Mouse (Mus musculus) embryonic facial prominence, embryonic 10.5 days (tissue): ENCODE results near the gene Yaf2. TPM values are rescaled to one million over a fixed set of nuclear protein-coding genes. Genes with fewer than 3 reads are reported as not detected.
"Not testable (repeated sequence)": the region's sequence is repeated elsewhere in the genome, so short reads cannot be mapped to it uniquely, and the experiment has no call there.

ENCODE experiments used
- DNase-seq: peaks from one replicate; pipeline ENCODE4 v3.0.0-alpha.2; 2017; ENCODE audit warnings: low spot score
- H3K27ac ChIP-seq: fragments of 300-500 bp; sonication (generic); replicated peaks from 2 replicates; pipeline ENCODE4 v1.5.1; 2016; ENCODE audit warnings: mild to moderate bottlenecking
- H3K27me3 ChIP-seq: fragments of 300-500 bp; sonication (generic); replicated peaks from 2 replicates; pipeline ENCODE4 v1.6.1; 2016; ENCODE audit warnings: low read depth, mild to moderate bottlenecking; ENCODE audit not compliant: poor library complexity, severe bottlenecking
- H3K36me3 ChIP-seq: fragments of 300-500 bp; sonication (generic); replicated peaks from 2 replicates; pipeline ENCODE4 v1.6.1; 2016; ENCODE audit warnings: mild to moderate bottlenecking, moderate library complexity
- H3K4me1 ChIP-seq: fragments of 300-500 bp; sonication (generic); 2 replicates; pipeline ENCODE4 v1.6.1; 2016
- H3K4me3 ChIP-seq: fragments of 300-500 bp; sonication (generic); 2 replicates; pipeline ENCODE4 v1.5.1; 2016; ENCODE audit warnings: mild to moderate bottlenecking, moderate library complexity
- H3K9me3 ChIP-seq: fragments of 300-500 bp; sonication (generic); 2 replicates; pipeline ENCODE4 v1.6.1; 2016; ENCODE audit warnings: mild to moderate bottlenecking
- WGBS: fragments of 180-500 bp; shearing (Covaris S2); methylation state at CpG from one replicate; pipeline ENCODE4 v1.1.7; 2016; 5-methylcytosine and 5-hydroxymethylcytosine counted together
- polyA plus RNA-seq: library from polyadenylated mRNA; unstranded; fragments of >200 nt; fragmentation: Nextera tagmentation; extraction: Ambion mirVana; gene quantifications from 2 replicates; pipeline ENCODE4 v1.2.1, GENCODE M21; 2016

Gene Yaf2
- polyA plus RNA-seq, 1 experiment from 2014 or later = 104 TPM

DNA sequence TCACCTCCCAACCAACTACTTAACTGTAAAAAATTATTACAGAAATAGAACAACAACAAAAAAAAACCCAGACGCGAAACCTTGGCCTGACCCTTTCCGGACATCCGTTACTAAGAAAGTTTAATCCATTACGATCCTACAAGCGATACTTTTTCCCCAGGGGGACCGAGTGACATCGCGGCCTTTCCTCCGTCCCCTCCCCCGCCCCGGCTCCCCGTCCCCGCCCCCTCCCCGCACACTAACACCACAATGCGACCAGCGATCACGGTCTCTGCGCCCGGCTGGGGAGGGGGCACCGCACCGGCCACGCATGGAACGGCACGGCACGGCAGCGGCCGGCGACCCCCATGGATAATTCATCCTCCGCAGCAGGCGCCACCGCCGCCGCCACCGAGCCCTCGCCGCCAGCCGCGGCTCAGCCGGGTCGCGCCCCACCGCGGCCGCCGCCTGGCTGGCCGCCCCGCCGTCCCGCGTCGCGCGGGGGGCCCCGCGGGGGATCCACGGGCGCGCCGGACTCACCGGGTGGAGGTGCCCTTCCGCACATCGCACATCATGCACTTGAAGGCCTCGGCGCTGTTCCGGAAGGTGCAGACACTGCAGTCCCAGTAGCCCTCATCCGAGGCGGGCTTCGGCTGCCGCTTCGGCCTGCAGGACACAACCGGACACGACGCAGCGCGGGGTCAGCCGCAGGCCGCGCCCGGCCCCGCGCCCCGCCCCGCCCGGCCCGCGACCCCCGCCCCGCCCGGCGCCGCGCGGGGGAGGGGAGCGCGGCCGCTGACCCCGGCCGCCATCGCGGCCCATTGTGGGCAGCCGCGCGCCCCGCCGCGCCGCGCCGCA is 696 bp downstream of the Yaf2 start:
- Histone ChIP-seq H3K36me3 (peaks cover 24% of the 10 kb centered on the region), H3K27me3 (0 out of 2 replicates have a peak, but pooled peaks cover 3% of the 10 kb centered on the region), H3K27ac (peak overlapping the region; percentile 95), H3K4me1 (peaks cover 11% of the 10 kb centered on the region; the same call in 1 of the 2 replicates), H3K4me3 (peak overlapping the region; percentile 87), H3K9me3 (no peaks in the 10 kb centered on the region)
- under 1% methylated on average over 110 of the region's 110 CpGs for WGBS
- peak; percentile 77 for DNase-seq

GRCm38 (mm10) chr15:93331256-93331655 is 5.5 kb downstream of the Yaf2 start:
- WGBS = 93% methylated on average over 11 of the region's 11 CpGs
- H3K4me1 ChIP-seq = peaks cover 12% of the 10 kb centered on the region; the same call in 1 of the 2 replicates
- H3K27me3 ChIP-seq = no peaks in the 10 kb centered on the region
- peaks cover 60% of the 10 kb centered on the region for H3K36me3 ChIP-seq
- H3K9me3 ChIP-seq = no peaks in the 10 kb centered on the region
- no peak for DNase-seq
- H3K27ac ChIP-seq = no peak overlapping the region
- H3K4me3 ChIP-seq = no peak overlapping the region

DNA sequence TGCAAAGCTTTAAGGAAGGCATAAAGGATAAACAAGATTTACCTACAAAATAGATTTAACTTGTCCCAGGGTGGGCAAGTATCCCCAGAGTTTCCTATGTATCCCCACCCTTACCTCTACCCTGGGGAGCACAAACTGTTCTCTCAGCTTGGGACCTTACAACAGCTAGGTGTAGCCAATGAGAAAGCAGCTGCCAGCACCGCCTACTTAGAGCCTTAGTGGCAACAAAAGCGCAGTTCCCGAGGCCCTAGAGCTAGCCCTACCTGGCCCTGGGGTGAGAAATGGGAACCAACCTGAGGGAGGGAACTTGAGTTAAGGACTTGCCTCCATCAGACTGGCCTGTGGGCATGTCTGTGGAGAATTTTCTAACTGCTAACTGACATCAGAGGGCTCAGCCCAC is 9.5 kb downstream of the Yaf2 start:
- no peaks in the 10 kb centered on the region for H3K9me3 ChIP-seq
- no peak for DNase-seq
- no peak overlapping the region for H3K4me3 ChIP-seq
- peaks cover 7% of the 10 kb centered on the region; the same call in 1 of the 2 replicates for H3K4me1 ChIP-seq
- no peak overlapping the region for H3K27ac ChIP-seq
- 48% methylated on average over 3 of the region's 3 CpGs for WGBS
- H3K27me3 ChIP-seq = no peaks in the 10 kb centered on the region
- H3K36me3 ChIP-seq = peaks cover 52% of the 10 kb centered on the region

DNA sequence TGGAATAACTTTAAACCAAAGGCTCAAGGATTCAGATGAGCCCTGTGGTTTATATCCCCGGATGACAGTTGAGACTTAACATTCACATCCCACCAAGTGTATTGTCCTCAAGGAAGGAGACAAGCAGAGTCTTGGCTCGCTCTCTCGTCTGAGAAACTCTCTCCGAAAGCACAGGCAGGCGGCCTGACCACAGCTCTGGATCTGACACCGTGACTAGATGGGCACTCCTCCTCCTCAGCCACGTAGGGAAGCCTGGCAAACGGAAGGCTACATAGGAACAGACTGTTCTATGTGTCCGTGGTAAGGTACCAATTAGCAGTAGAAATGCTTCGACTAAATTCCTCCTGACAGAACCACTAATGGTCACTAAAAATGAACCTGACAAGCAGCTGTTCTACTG is 10.1 kb downstream of the Yaf2 start:
- peaks cover 53% of the 10 kb centered on the region for H3K36me3 ChIP-seq
- no peak for DNase-seq
- no peak overlapping the region for H3K4me3 ChIP-seq
- H3K4me1 ChIP-seq = peaks cover 7% of the 10 kb centered on the region; the same call in 1 of the 2 replicates
- no peaks in the 10 kb centered on the region for H3K27me3 ChIP-seq
- H3K9me3 ChIP-seq = no peaks in the 10 kb centered on the region
- no peak overlapping the region for H3K27ac ChIP-seq
- WGBS = 78% methylated on average over 10 of the region's 10 CpGs

DNA sequence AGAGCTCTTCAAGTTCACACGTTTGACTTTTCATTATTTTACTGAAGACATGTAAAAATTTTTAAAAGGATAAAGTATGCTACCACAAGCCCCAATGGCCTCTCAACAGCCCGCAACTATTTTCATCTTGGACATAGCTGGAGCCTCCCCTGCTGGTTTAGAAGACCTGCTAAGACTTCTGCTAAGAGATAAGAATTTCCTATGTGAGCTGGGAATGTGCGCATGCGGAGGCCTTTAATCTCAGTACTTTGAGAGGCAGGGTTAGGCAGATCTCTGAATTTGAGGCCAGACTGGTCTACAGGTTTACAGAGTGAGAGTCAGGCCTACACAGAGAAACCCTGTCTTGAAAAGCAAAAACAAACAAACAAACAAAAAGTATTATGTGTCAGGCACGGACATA is 11.4 kb downstream of the Yaf2 start:
- no peaks in the 10 kb centered on the region for H3K9me3 ChIP-seq
- H3K4me3 ChIP-seq = no peak overlapping the region
- peaks cover 7% of the 10 kb centered on the region; the same call in 1 of the 2 replicates for H3K4me1 ChIP-seq
- peaks cover 44% of the 10 kb centered on the region for H3K36me3 ChIP-seq
- no peaks in the 10 kb centered on the region for H3K27me3 ChIP-seq
- no peak for DNase-seq
- H3K27ac ChIP-seq = no peak overlapping the region
- 80% methylated on average over 5 of the region's 5 CpGs for WGBS

DNA sequence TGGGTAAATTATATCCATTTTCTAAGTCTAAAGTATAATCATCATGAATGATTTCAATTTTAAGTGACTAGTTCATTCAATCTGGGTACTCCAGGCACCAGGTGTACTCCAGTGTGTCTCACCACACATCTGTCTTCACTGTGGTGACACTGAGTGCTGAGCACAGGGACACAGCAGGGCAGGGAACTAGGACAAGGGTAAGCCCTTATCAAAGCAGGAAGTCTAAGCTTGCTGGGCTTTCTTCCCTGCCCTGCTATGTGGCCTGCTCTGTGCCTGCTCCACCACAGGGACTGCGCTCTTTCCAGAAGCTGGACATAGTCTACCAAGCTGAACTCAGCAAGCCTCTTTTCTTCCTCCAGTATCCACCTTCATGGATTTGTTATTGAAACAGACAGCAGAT is 18.0 kb downstream of the Yaf2 start:
- Histone ChIP-seq H3K36me3 (peaks cover 17% of the 10 kb centered on the region), H3K27me3 (no peaks in the 10 kb centered on the region), H3K27ac (no peak overlapping the region), H3K4me3 (no peak overlapping the region), H3K9me3 (no peaks in the 10 kb centered on the region), H3K4me1 (no peaks in the 10 kb centered on the region)
- DNase-seq = no peak
- WGBS = 84% methylated on average over 1 of the region's 1 CpGs

GRCm38 (mm10) chr15:93310304-93310703 is 26.4 kb downstream of the Yaf2 start:
- not testable (repeated sequence) for H3K4me1 ChIP-seq, H3K4me3 ChIP-seq, H3K27ac ChIP-seq, H3K27me3 ChIP-seq, H3K9me3 ChIP-seq, DNase-seq
- 97% methylated on average over 4 of the region's 4 CpGs for WGBS
- peaks cover 27% of the 10 kb centered on the region for H3K36me3 ChIP-seq

DNA sequence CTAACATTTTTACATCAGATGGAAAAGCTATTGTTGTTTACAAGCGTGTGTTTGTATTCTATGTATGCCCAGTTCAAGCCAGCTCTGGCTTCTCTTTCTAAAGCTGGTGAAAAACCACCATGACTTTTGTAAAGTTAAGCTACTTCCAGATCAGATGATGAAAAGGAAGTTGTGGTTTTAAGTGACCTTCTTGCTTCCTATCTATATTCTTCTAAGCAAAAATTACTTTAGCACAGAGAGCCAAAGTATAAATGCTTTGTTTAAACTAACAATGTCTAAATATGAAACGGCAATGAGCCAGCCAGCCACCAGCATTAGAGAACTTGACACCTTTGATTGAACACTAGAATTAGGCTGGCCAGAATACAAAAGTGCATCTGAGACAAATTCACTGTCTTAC is 38.5 kb downstream of the Yaf2 start:
- Histone ChIP-seq H3K9me3 (no peaks in the 10 kb centered on the region), H3K4me1 (peaks cover 9% of the 10 kb centered on the region), H3K27ac (no peak overlapping the region), H3K36me3 (peaks cover 5% of the 10 kb centered on the region), H3K27me3 (no peaks in the 10 kb centered on the region), H3K4me3 (no peak overlapping the region)
- 89% methylated on average over 2 of the region's 2 CpGs for WGBS
- no peak for DNase-seq

DNA sequence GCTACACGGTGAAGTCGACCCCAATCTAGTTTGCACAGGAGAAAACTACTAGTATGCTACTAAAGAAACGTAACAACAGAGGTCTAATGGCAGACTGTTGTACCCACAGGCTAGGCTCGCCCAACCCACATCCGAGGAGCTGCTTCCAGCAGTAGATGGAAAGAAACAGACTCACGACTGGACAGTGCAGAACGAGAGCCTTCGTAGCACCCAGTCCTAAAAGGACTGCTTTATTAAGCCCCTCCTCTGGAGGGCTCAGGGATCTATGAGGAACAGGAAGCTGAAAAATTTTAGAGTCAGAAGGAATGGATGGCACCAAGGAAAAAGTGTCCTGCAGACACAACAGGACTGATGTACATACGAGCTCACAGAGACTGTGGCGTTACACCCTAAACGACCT is 42.3 kb downstream of the Yaf2 start:
- Histone ChIP-seq H3K27me3 (no peaks in the 10 kb centered on the region), H3K4me1 (no peaks in the 10 kb centered on the region), H3K9me3 (no peaks in the 10 kb centered on the region), H3K27ac (no peak overlapping the region), H3K4me3 (no peak overlapping the region), H3K36me3 (peaks cover 16% of the 10 kb centered on the region)
- 85% methylated on average over 11 of the region's 11 CpGs for WGBS
- no peak for DNase-seq

- Histone ChIP-seq H3K27ac (no peak overlapping the region), H3K4me1 (no peaks in the 10 kb centered on the region), H3K4me3 (no peak overlapping the region), H3K27me3 (no peaks in the 10 kb centered on the region), H3K9me3 (no peaks in the 10 kb centered on the region), H3K36me3 (peaks cover 58% of the 10 kb centered on the region)
- no peak for DNase-seq
- 93% methylated on average over 4 of the region's 4 CpGs for WGBS
Observed at GRCm38 (mm10) chr15:93288321-93288720, 48.4 kb downstream of the Yaf2 start.

- no peak for DNase-seq
- Histone ChIP-seq H3K27ac (no peak overlapping the region), H3K4me1 (no peaks in the 10 kb centered on the region), H3K36me3 (peaks cover 63% of the 10 kb centered on the region), H3K4me3 (no peak overlapping the region), H3K9me3 (no peaks in the 10 kb centered on the region), H3K27me3 (no peaks in the 10 kb centered on the region)
- 80% methylated on average over 2 of the region's 2 CpGs for WGBS
Observed at GRCm38 (mm10) chr15:93287628-93288027, 49.1 kb downstream of the Yaf2 start.

DNA sequence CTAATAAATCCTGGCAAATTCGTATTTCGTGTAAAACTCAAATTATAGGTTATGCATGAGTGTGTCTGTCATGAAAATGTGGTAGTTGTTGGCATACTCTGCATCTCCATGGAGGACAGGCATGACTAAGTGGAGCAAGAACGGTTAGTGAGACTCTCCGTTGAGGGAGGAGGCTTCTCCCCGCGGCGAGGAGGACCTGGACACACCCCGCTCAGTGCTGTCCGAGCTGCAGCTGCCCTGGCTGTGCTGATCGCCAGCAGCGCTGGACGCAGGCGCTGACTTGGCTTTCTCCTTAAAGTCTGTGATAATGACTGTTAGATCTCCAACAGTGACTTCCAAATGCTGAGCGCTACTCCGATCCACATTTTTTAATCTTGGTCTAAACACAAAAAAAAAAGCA is 51.5 kb downstream of the Yaf2 start:
- Histone ChIP-seq H3K4me1 (no peaks in the 10 kb centered on the region), H3K36me3 (peaks cover 72% of the 10 kb centered on the region), H3K9me3 (no peaks in the 10 kb centered on the region), H3K4me3 (no peak overlapping the region), H3K27me3 (no peaks in the 10 kb centered on the region), H3K27ac (no peak overlapping the region)
- WGBS = 85% methylated on average over 15 of the region's 15 CpGs
- DNase-seq = no peak

- H3K36me3 ChIP-seq = peaks cover 64% of the 10 kb centered on the region
- no peaks in the 10 kb centered on the region for H3K27me3 ChIP-seq
- H3K4me1 ChIP-seq = no peaks in the 10 kb centered on the region
- H3K9me3 ChIP-seq = no peaks in the 10 kb centered on the region
- H3K4me3 ChIP-seq = no peak overlapping the region
- DNase-seq = no peak
- no peak overlapping the region for H3K27ac ChIP-seq
- 94% methylated on average over 6 of the region's 6 CpGs for WGBS
Observed at GRCm38 (mm10) chr15:93284326-93284725, 52.4 kb downstream of the Yaf2 start.
